Mouse (Mus musculus) CH12.LX (cell line): ENCODE data around the gene Zdhhc6. TPM values are rescaled to one million over a fixed set of nuclear protein-coding genes. Genes with fewer than 3 reads are reported as not detected.

Experiments
- DNase-seq: peaks from one replicate; pipeline ENCODE4 v3.0.0-alpha.2; 2013; ENCODE audit errors: extremely low read depth
- H3K27ac ChIP-seq: 2 replicates; pipeline ENCODE4 v1.5.1; 2012; ENCODE audit warnings: low read depth, mild to moderate bottlenecking, control low read depth, moderate library complexity; ENCODE audit not compliant: insufficient read depth
- H3K27me3 ChIP-seq: replicated peaks from 2 replicates; pipeline ENCODE3; 2012; ENCODE audit warnings: inconsistent platforms
- H3K36me3 ChIP-seq, 2 experiments: replicated peaks in 1 of 2; 2 replicates each; pipeline versions ENCODE3 to v1.6.1; 2012; ENCODE audit warnings: inconsistent platforms in 1 of 2, low read length in 1 of 2, mild to moderate bottlenecking in 1 of 2, mixed read lengths in 1 of 2, moderate library complexity in 1 of 2; ENCODE audit not compliant: control insufficient read depth in 1 of 2, insufficient read depth in 1 of 2
- H3K4me1 ChIP-seq, 2 experiments: 2 replicates each; pipeline ENCODE4 v1.6.1; 2012; ENCODE audit warnings: inconsistent platforms in 1 of 2, moderate library complexity in 1 of 2; ENCODE audit not compliant: insufficient read depth in 2 of 2, control insufficient read depth in 1 of 2
- H3K4me2 ChIP-seq: 2 replicates; pipeline ENCODE4 v1.6.1; 2012; ENCODE audit warnings: low read depth, mild to moderate bottlenecking, control low read depth; ENCODE audit not compliant: poor library complexity, insufficient read depth, severe bottlenecking
- H3K4me3 ChIP-seq, 3 experiments: fragments of 150-350 bp in 1 of 3; sonication (generic) in 1 of 3; replicated peaks in 1 of 3; 2 replicates each; pipeline versions ENCODE3 to v1.5.1; 2011 to 2012; ENCODE audit warnings: low read depth in 2 of 3, low read length in 2 of 3, mild to moderate bottlenecking in 2 of 3, moderate library complexity in 2 of 3, control low read depth in 1 of 3, improper control_type of control experiment in 1 of 3, inconsistent platforms in 1 of 3, mixed read lengths in 1 of 3; ENCODE audit not compliant: poor library complexity in 1 of 3
- H3K79me2 ChIP-seq: replicated peaks from 2 replicates; pipeline ENCODE4 v1.6.1; 2012; ENCODE audit warnings: mild to moderate bottlenecking, moderate library complexity; ENCODE audit not compliant: control insufficient read depth, poor library complexity, insufficient read depth, severe bottlenecking; ENCODE audit errors: extremely low read depth
- H3K9ac ChIP-seq: 2 replicates; pipeline ENCODE4 v1.6.1; 2012; ENCODE audit warnings: low read depth, mild to moderate bottlenecking, control low read depth, moderate library complexity; ENCODE audit not compliant: insufficient read depth
- H3K9me3 ChIP-seq: replicated peaks from 2 replicates; pipeline ENCODE3; 2012; ENCODE audit warnings: low read length, inconsistent platforms, mixed read lengths
- BHLHE40 ChIP-seq: IDR thresholded peaks from 2 replicates; pipeline ENCODE4 v1.6.1; 2011; ENCODE audit warnings: mild to moderate bottlenecking, low read depth, low read length, improper control_type of control experiment
- CHD1 ChIP-seq: IDR thresholded peaks from 2 replicates; pipeline ENCODE4 v1.6.1; 2012; ENCODE audit warnings: low read depth, low read length, improper control_type of control experiment, inconsistent platforms
- CHD2 ChIP-seq: IDR thresholded peaks from 2 replicates; pipeline ENCODE4 v1.6.1; 2011; ENCODE audit warnings: low read length, improper control_type of control experiment
- CTCF ChIP-seq, 2 experiments: IDR thresholded peaks in 1 of 2; conservative IDR thresholded peaks in 1 of 2; 2 replicates each; pipeline ENCODE4 v1.5.1; 2011 to 2012; ENCODE audit warnings: low read depth in 2 of 2, low read length in 2 of 2, improper control_type of control experiment in 1 of 2, inconsistent platforms in 1 of 2, mild to moderate bottlenecking in 1 of 2, moderate library complexity in 1 of 2
- E2F4 ChIP-seq: IDR thresholded peaks from 2 replicates; pipeline ENCODE4 v1.6.1; 2011; ENCODE audit warnings: low read depth, low read length, improper control_type of control experiment; ENCODE audit not compliant: insufficient replicate concordance
- ELF1 ChIP-seq: IDR thresholded peaks from 2 replicates; pipeline ENCODE4 v1.6.1; 2014; ENCODE audit warnings: low read depth, mild to moderate bottlenecking, inconsistent platforms, low read length, improper control_type of control experiment
- EP300 ChIP-seq: IDR thresholded peaks from 2 replicates; pipeline ENCODE4 v1.6.1; 2011; ENCODE audit warnings: low read length, improper control_type of control experiment
- GABPA ChIP-seq: IDR thresholded peaks from 2 replicates; pipeline ENCODE4 v1.6.1; 2012; ENCODE audit warnings: low read depth, low read length, improper control_type of control experiment, inconsistent platforms; ENCODE audit not compliant: insufficient replicate concordance
- IRF4 ChIP-seq: IDR thresholded peaks from 2 replicates; pipeline ENCODE4 v1.6.1; 2014; ENCODE audit warnings: low read depth, mild to moderate bottlenecking, inconsistent platforms, low read length, improper control_type of control experiment
- JUND ChIP-seq: conservative IDR thresholded peaks from 2 replicates; pipeline ENCODE4 v1.6.1; 2011; ENCODE audit warnings: low read depth, low read length, improper control_type of control experiment
- KAT2A ChIP-seq: IDR thresholded peaks from 2 replicates; pipeline ENCODE4 v1.6.1; 2012; ENCODE audit warnings: low read length, improper control_type of control experiment, inconsistent platforms; ENCODE audit not compliant: insufficient replicate concordance
- MAFK ChIP-seq: IDR thresholded peaks from 2 replicates; pipeline ENCODE4 v1.6.1; 2011; ENCODE audit warnings: low read length, improper control_type of control experiment; ENCODE audit not compliant: insufficient replicate concordance
- MAX ChIP-seq: IDR thresholded peaks from 2 replicates; pipeline ENCODE4 v1.6.1; 2011; ENCODE audit warnings: low read length, improper control_type of control experiment
- MAZ ChIP-seq: IDR thresholded peaks from 2 replicates; pipeline ENCODE4 v1.6.1; 2012; ENCODE audit warnings: low read depth, mild to moderate bottlenecking, inconsistent platforms, low read length, improper control_type of control experiment, moderate library complexity
- MYC ChIP-seq: IDR thresholded peaks from 2 replicates; pipeline ENCODE4 v1.6.1; 2011; ENCODE audit warnings: low read depth, mild to moderate bottlenecking, improper control_type of control experiment, low read length
- NELFE ChIP-seq: IDR thresholded peaks from 2 replicates; pipeline ENCODE4 v1.6.1; 2011; ENCODE audit warnings: low read depth, low read length, improper control_type of control experiment
- POLR2A ChIP-seq: IDR thresholded peaks from 2 replicates; pipeline ENCODE4 v1.6.1; 2011; ENCODE audit warnings: low read depth, mild to moderate bottlenecking, improper control_type of control experiment, low read length
- POLR2AphosphoS2 ChIP-seq: IDR thresholded peaks from 2 replicates; pipeline ENCODE4 v1.6.1; 2011; ENCODE audit warnings: low read depth, low read length, improper control_type of control experiment
- RCOR1 ChIP-seq: conservative IDR thresholded peaks from 2 replicates; pipeline ENCODE4 v1.6.1; 2012; ENCODE audit warnings: low read depth, mild to moderate bottlenecking, inconsistent platforms, low read length, improper control_type of control experiment
- SMC3 ChIP-seq: IDR thresholded peaks from 2 replicates; pipeline ENCODE4 v1.6.1; 2011; ENCODE audit warnings: low read depth, low read length, improper control_type of control experiment
- TBP ChIP-seq: conservative IDR thresholded peaks from 2 replicates; pipeline ENCODE4 v1.6.1; 2011; ENCODE audit warnings: low read depth, low read length, improper control_type of control experiment
- USF1 ChIP-seq: IDR thresholded peaks from 2 replicates; pipeline ENCODE4 v1.6.1; 2014; ENCODE audit warnings: low read depth, mild to moderate bottlenecking, inconsistent platforms, low read length, improper control_type of control experiment
- ZC3H11A ChIP-seq: IDR thresholded peaks from 2 replicates; pipeline ENCODE4 v1.6.1; 2012; ENCODE audit warnings: low read depth, mild to moderate bottlenecking, inconsistent platforms, low read length, improper control_type of control experiment
- ZKSCAN1 ChIP-seq: IDR thresholded peaks from 2 replicates; pipeline ENCODE4 v1.6.1; 2012; ENCODE audit warnings: low read depth, inconsistent platforms, low read length, improper control_type of control experiment, borderline replicate concordance
- ZMIZ1 ChIP-seq: IDR thresholded peaks from 2 replicates; pipeline ENCODE4 v1.6.1; 2012; ENCODE audit warnings: low read depth, mild to moderate bottlenecking, inconsistent platforms, low read length, improper control_type of control experiment
- dilution Hi-C: fragments of 300-500 bp; cut with MboI; formaldehyde crosslinking; loops from 2 replicates; pipeline ENCODE4 v1.14.3; 2020; ENCODE audit warnings: low sequenced_read_pairs; ENCODE audit not compliant: extremely low pct_unique_long_range_greater_than_20kb, extremely low pct_ligation_motif_present
- in situ Hi-C: fragments of 300-500 bp; cut with MboI; formaldehyde crosslinking; loops from 3 replicates; pipeline ENCODE4 v1.14.3; 2019; ENCODE audit warnings: low sequenced_read_pairs, low pct_ligation_motif_present, low pct_unique_long_range_greater_than_20kb, mixed read lengths
- polyA plus RNA-seq: library from polyadenylated mRNA; unstranded; fragments of >175 nt; gene quantifications from 2 replicates; pipeline ENCODE4 v1.2.1, GENCODE M21; 2012; ENCODE audit warnings: low read depth; ENCODE audit not compliant: insufficient read length
- total RNA-seq, 2 experiments: library from RNA; depleted of rRNA; stranded (reverse); fragments of 300-350 nt in 1 of 2; fragments of >200 nt in 1 of 2; gene quantifications; 2 replicates each; pipeline ENCODE4 v1.2.3; 2012 to 2014

Gene Zdhhc6
- total and polyA plus RNA-seq, 3 experiments, result 101 to 143 (median 101) TPM

DNA sequence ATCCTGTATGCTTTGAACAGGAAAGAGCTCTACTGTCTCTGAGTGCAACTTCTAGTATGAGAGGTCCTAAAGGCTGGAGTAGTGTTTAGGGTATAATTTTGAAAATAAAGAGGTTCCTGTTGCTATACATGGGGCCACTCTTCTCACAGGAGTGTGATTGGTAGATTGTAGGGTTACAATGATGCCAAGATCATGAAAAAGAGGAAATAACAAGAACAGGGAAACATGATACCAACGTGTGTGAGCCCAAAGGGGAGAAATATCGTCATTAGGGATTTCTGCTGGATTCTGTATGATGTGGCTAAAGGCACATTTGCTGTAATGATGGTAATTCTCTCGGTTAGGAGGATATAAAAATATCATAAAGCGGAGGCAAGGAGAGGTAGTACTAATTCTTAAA lies 29.8 kb downstream of the Zdhhc6 start:
- Histone ChIP-seq H3K4me3 (no peak overlapping the region), H3K79me2 (no peaks in the 10 kb centered on the region), H3K4me1 (peaks cover 6 to 14% of the 10 kb centered on the region in 2 experiments; a peak in 3 of 4 replicates), H3K27ac (no peak overlapping the region), H3K9ac (no peak overlapping the region), H3K36me3 (peaks cover 78 to 98% of the 10 kb centered on the region in 2 experiments), H3K9me3 (peaks cover 3% of the 10 kb centered on the region), H3K4me2 (no peak overlapping the region), H3K27me3 (no peaks in the 10 kb centered on the region)
- dilution Hi-C loops, result no loop called here
- no peak for DNase-seq
- in situ Hi-C loops, result no loop called here
- TF ChIP-seq CHD2, result no peak
- no peak for TF ChIP-seq CHD1
- TF ChIP-seq SMC3, result no peak
- no peak for TF ChIP-seq NELFE
- no peak for TF ChIP-seq MAX
- TF ChIP-seq ELF1, result no peak
- no peak for TF ChIP-seq BHLHE40
- no peak for TF ChIP-seq TBP
- no peak for TF ChIP-seq POLR2AphosphoS2
- TF ChIP-seq IRF4, result no peak
- no peak for TF ChIP-seq ZC3H11A
- TF ChIP-seq POLR2A, result no peak
- no peak for TF ChIP-seq MAFK

DNA sequence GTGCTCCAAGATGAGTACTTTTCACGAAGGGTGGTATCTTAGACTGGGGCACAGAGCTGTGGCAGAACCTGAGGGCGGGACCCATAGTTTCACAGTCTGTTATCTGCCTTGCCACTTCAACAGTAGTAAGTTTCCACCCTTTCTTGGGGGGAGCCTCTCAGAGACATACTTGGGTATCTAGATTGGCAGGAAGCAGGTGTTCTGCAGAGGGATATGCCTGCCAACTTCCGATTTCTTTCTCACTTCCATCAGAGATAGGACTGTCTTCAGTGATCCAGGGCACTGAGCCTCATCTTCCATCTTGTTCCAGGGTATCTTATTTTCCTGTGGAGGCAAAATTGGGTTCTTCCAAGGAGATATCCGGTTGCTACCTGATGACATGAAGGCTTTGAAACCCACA lies 31.7 kb downstream of the Zdhhc6 start:
- Histone ChIP-seq H3K27ac (no peak overlapping the region), H3K4me3 (no peak overlapping the region), H3K36me3 (peaks cover 76 to 98% of the 10 kb centered on the region in 2 experiments), H3K9me3 (peaks cover 3% of the 10 kb centered on the region), H3K4me2 (no peak overlapping the region), H3K9ac (no peak overlapping the region), H3K4me1 (peaks cover 0 to 3% of the 10 kb centered on the region in 2 experiments; a peak in 1 of 4 replicates), H3K27me3 (no peaks in the 10 kb centered on the region), H3K79me2 (no peaks in the 10 kb centered on the region)
- TF ChIP-seq KAT2A, result no peak
- no peak for TF ChIP-seq MAFK
- no peak for TF ChIP-seq IRF4
- no peak for TF ChIP-seq MYC
- no peak for TF ChIP-seq CHD1
- TF ChIP-seq ELF1, result no peak
- no peak for TF ChIP-seq MAZ
- TF ChIP-seq RCOR1, result no peak
- TF ChIP-seq GABPA, result no peak
- no peak for TF ChIP-seq ZKSCAN1
- TF ChIP-seq EP300, result no peak
- no peak for TF ChIP-seq POLR2AphosphoS2
- TF ChIP-seq CTCF (conservative IDR thresholded peaks at IDR 0.05 in 1 of 2, IDR thresholded peaks at IDR 0.05 in 1 of 2; ENCODE audit: low read depth in 2 of 2, low read length in 2 of 2), result no peak
- no peak for TF ChIP-seq TBP
- no peak for TF ChIP-seq NELFE
- no peak for TF ChIP-seq ZMIZ1
- no peak for TF ChIP-seq E2F4
- no peak for TF ChIP-seq JUND
- TF ChIP-seq USF1, result no peak
- dilution Hi-C loops, result no loop called here
- in situ Hi-C loops, result no loop called here
- no peak for DNase-seq
